Mouse (Mus musculus): Measurements from ENCODE around the gene Myom1. TPM values are rescaled to one million over a fixed set of nuclear protein-coding genes. Genes with fewer than 3 reads are reported as not detected.

The Myom1 gene
- polyA plus RNA-seq, 1 experiment: 1.8 TPM

GRCm38 (mm10) chr17:71000255-71000654 is 2.2 kb upstream of the Myom1 start:
- Histone ChIP-seq H3K27ac (ENCODE audit: insufficient read depth, low read depth, low read length) (no peak overlapping the region), H3K4me1 (ENCODE audit: control insufficient read depth, insufficient read depth, low read length) (peaks cover 29% of the 10 kb centered on the region), H3K4me3 (ENCODE audit: insufficient read depth, low read length) (peak overlapping the region; percentile 32; the same call in 1 of the 2 replicates)
- TF ChIP-seq POLR2A (IDR thresholded peaks at IDR 0.05; ENCODE audit: borderline replicate concordance, low read depth, low read length) (no peak), CTCF (IDR thresholded peaks at IDR 0.05; ENCODE audit: low read depth, low read length) (no peak)

GRCm38 (mm10) chr17:71001067-71001466 is 1.4 kb upstream of the Myom1 start:
- peak overlapping the region; percentile 67 for H3K4me3 ChIP-seq (ENCODE audit: insufficient read depth, low read length)
- no peak for TF ChIP-seq CTCF (IDR thresholded peaks at IDR 0.05; ENCODE audit: low read depth, low read length)
- peaks cover 29% of the 10 kb centered on the region for H3K4me1 ChIP-seq (ENCODE audit: control insufficient read depth, insufficient read depth, low read length)
- no peak overlapping the region for H3K27ac ChIP-seq (ENCODE audit: insufficient read depth, low read depth, low read length)

GRCm38 (mm10) chr17:71001699-71002080 is 743 bp upstream of the Myom1 start:
- peaks cover 29% of the 10 kb centered on the region for H3K4me1 ChIP-seq (ENCODE audit: control insufficient read depth, insufficient read depth, low read length)

GRCm38 (mm10) chr17:71002744-71003094 is 286 bp downstream of the Myom1 start, which contains the start of gene Myl12a:
Myl12a (minus strand) TSS chr17:71002878.
- H3K27ac ChIP-seq (ENCODE audit: insufficient read depth, low read depth, low read length): peak within 1 kb of the TSS; percentile 95
- TF ChIP-seq CTCF (IDR thresholded peaks at IDR 0.05; ENCODE audit: low read depth, low read length) (no peak), POLR2A (IDR thresholded peaks at IDR 0.05; ENCODE audit: borderline replicate concordance, low read depth, low read length) (no peak)
- H3K4me3 ChIP-seq (ENCODE audit: insufficient read depth, low read length): peak within 1 kb of the TSS; percentile 67
- H3K4me1 ChIP-seq (ENCODE audit: control insufficient read depth, insufficient read depth, low read length): peaks cover 27% of the 10 kb centered on the region

More at GRCm38 (mm10) chr17:71001699-71002080, 743 bp upstream of the Myom1 start:
- Histone ChIP-seq H3K4me3 (ENCODE audit: insufficient read depth, low read length) (peak overlapping the region; percentile 67), H3K27ac (ENCODE audit: insufficient read depth, low read depth, low read length) (peak overlapping the region; percentile 95)
- TF ChIP-seq CTCF (IDR thresholded peaks at IDR 0.05; ENCODE audit: low read depth, low read length): no peak
- TF ChIP-seq POLR2A (IDR thresholded peaks at IDR 0.05; ENCODE audit: borderline replicate concordance, low read depth, low read length): no peak

- Histone ChIP-seq H3K4me3 (ENCODE audit: insufficient read depth, low read length) (no peak overlapping the region), H3K4me1 (ENCODE audit: control insufficient read depth, insufficient read depth, low read length) (peaks cover 27% of the 10 kb centered on the region), H3K27ac (ENCODE audit: insufficient read depth, low read depth, low read length) (no peak overlapping the region)
- TF ChIP-seq POLR2A (IDR thresholded peaks at IDR 0.05; ENCODE audit: borderline replicate concordance, low read depth, low read length) (no peak), CTCF (IDR thresholded peaks at IDR 0.05; ENCODE audit: low read depth, low read length) (no peak)
Observed at GRCm38 (mm10) chr17:71003112-71003511, 679 bp downstream of the Myom1 start.

GRCm38 (mm10) chr17:71003721-71004120 is 1.3 kb downstream of the Myom1 start:
- no peak for TF ChIP-seq CTCF (IDR thresholded peaks at IDR 0.05; ENCODE audit: low read depth, low read length)
- no peak for TF ChIP-seq POLR2A (IDR thresholded peaks at IDR 0.05; ENCODE audit: borderline replicate concordance, low read depth, low read length)
- no peak overlapping the region for H3K27ac ChIP-seq (ENCODE audit: insufficient read depth, low read depth, low read length)
- H3K4me1 ChIP-seq (ENCODE audit: control insufficient read depth, insufficient read depth, low read length): peaks cover 27% of the 10 kb centered on the region
- H3K4me3 ChIP-seq (ENCODE audit: insufficient read depth, low read length): no peak overlapping the region

DNA sequence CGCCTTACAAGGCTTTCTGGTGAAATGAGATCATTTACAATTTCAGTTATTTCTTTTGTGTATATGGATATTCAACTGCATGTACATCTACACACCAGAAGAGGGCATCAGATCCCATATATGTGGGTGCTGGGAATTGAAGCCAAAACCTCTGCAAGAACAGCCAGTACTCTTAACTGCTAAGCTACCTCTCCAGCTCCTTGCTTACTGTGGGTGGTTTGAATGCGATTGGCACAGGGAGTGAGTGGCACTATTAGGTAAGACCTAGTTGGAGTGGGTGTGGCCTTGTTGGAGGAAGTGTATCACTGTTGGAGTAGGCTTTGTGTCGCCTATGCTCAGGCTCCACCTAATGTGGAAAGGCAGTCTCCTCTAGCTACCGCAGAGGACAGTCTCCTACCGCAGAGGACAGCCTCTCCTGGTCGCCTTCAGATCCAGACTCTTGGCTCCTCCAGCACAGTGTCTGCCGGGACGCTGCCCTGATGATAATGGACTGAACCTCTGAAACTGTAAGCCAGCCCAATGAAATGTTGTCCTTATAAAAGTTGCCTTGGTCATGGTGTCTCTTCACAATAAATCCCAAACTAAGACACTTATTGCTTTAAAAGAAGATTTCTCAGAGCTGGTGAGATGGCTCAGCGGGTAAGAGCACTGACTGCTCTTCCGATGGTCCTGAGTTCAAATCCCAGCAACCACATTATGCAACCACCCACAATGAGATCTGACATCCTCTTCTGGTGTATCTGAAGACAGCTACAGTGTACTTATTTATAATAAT is 1.9 kb downstream of the Myom1 start:
- no peak overlapping the region for H3K27ac ChIP-seq (ENCODE audit: insufficient read depth, low read depth, low read length)
- TF ChIP-seq CTCF (IDR thresholded peaks at IDR 0.05; ENCODE audit: low read depth, low read length): no peak
- TF ChIP-seq POLR2A (IDR thresholded peaks at IDR 0.05; ENCODE audit: borderline replicate concordance, low read depth, low read length): no peak
- H3K4me3 ChIP-seq (ENCODE audit: insufficient read depth, low read length): no peak overlapping the region
- H3K4me1 ChIP-seq (ENCODE audit: control insufficient read depth, insufficient read depth, low read length): peaks cover 24% of the 10 kb centered on the region

GRCm38 (mm10) chr17:71006976-71007375 is 4.5 kb downstream of the Myom1 start:
- Histone ChIP-seq H3K4me3 (ENCODE audit: insufficient read depth, low read length) (no peak overlapping the region), H3K4me1 (ENCODE audit: control insufficient read depth, insufficient read depth, low read length) (peaks cover 17% of the 10 kb centered on the region), H3K27ac (ENCODE audit: insufficient read depth, low read depth, low read length) (no peak overlapping the region)
- TF ChIP-seq CTCF (IDR thresholded peaks at IDR 0.05; ENCODE audit: low read depth, low read length) (no peak), POLR2A (IDR thresholded peaks at IDR 0.05; ENCODE audit: borderline replicate concordance, low read depth, low read length) (no peak)

DNA sequence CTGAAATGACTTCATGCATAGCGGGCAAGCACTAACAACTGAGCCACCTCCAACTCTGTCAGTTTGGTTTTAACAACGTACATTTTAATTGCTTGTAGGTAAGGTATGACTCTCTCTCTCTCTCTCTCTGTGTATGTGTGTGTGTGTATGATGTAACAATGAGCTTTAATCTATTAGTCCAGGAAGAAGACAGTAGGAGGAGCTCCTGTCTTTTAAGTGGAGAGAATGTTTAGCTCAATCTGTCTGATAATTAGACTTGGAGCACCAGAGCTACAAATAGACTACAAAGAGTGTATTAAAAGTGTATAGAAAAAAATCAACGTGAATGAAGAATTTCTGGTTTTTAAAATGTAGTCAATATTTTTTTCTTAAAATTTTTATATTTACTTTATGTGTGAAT is 6.2 kb downstream of the Myom1 start:
- TF ChIP-seq CTCF (IDR thresholded peaks at IDR 0.05; ENCODE audit: low read depth, low read length) (no peak), POLR2A (IDR thresholded peaks at IDR 0.05; ENCODE audit: borderline replicate concordance, low read depth, low read length) (no peak)
- Histone ChIP-seq H3K4me3 (ENCODE audit: insufficient read depth, low read length) (no peak overlapping the region), H3K4me1 (ENCODE audit: control insufficient read depth, insufficient read depth, low read length) (peaks cover 7% of the 10 kb centered on the region), H3K27ac (ENCODE audit: insufficient read depth, low read depth, low read length) (no peak overlapping the region)

DNA sequence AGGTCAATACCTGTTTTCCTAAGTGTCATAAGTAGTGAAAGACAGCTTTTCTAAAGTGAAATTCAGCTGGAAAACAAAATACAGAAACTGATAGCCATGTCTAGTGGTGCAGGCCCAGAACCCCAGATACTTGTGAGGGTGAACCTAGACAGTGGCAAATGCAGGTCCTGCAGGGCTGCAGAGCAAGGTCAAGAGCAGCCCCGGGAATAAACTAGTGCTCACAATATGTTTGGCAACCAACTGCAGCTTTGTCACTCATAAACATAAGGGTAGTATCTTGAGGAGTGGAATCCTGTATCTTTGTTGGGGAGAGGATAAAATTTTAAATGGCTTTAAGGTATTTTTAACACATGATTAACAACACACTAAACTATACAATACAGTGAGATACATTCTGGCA is 7.3 kb downstream of the Myom1 start:
- H3K27ac ChIP-seq (ENCODE audit: insufficient read depth, low read depth, low read length): no peak overlapping the region
- TF ChIP-seq POLR2A (IDR thresholded peaks at IDR 0.05; ENCODE audit: borderline replicate concordance, low read depth, low read length): no peak
- no peak for TF ChIP-seq CTCF (IDR thresholded peaks at IDR 0.05; ENCODE audit: low read depth, low read length)
- H3K4me3 ChIP-seq (ENCODE audit: insufficient read depth, low read length): no peak overlapping the region
- no peaks in the 10 kb centered on the region for H3K4me1 ChIP-seq (ENCODE audit: control insufficient read depth, insufficient read depth, low read length)

Data from bone marrow macrophage, adult 2 months (primary cell).